Mouse (Mus musculus): Measurements from ENCODE around the gene Capn12. TPM values are rescaled to one million over a fixed set of nuclear protein-coding genes. Genes with fewer than 3 reads are reported as not detected.

The Capn12 gene
- total RNA-seq, 2 experiments from 2014 or later = 0.67 to 1.3 TPM

GRCm38 (mm10) chr7:28917503-28918426 is 36.5 kb downstream of the Capn12 start:
- DNase-seq (ENCODE audit: low spot score in 2 of 2) = peak; percentile 55 to 75

DNA sequence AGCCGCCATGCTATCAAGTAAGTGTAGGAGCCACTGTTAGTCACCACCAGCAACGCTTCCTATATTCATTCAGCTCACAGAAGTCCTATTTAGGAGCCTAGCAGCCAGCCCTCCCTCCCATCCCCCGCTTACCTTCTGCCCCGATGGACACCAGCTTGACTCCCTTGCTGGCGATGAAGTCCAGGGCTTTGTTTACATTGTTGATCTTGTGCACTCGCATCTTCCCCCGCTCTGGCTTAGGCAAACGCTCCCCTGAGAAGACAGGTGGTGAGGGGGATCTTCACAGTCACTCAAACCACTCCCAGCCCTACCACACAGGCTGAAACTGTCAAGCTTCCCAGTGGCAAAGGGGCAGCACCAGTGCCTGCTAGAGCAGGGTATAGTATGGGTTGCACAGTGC is 37.3 kb downstream of the Capn12 start:
- no peak for DNase-seq (ENCODE audit: low spot score in 2 of 2)

- peak; percentile 45 to 64 for DNase-seq (ENCODE audit: low spot score in 2 of 2)
Observed at GRCm38 (mm10) chr7:28919815-28920214, 38.6 kb downstream of the Capn12 start.

DNA sequence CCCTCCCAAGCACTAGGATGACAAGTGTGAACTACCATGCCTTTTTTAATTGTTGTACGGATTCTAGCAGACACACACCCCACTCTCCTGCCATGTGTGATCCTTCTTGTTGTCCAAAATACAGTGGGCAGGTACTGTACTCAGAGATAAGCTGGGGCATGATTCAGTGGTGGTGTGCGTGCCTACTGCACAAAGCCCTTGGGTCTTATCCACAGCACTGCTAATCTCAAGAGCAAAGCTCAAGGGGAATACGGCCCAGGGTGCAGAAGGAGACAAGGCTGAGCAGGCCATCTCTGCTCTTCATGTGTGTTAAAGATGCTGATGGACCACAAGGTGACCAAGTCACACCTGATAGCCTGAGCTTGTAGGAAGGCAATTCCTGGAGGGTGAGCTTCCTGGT is 40.0 kb downstream of the Capn12 start:
- no peak for DNase-seq (ENCODE audit: low spot score in 2 of 2)

DNA sequence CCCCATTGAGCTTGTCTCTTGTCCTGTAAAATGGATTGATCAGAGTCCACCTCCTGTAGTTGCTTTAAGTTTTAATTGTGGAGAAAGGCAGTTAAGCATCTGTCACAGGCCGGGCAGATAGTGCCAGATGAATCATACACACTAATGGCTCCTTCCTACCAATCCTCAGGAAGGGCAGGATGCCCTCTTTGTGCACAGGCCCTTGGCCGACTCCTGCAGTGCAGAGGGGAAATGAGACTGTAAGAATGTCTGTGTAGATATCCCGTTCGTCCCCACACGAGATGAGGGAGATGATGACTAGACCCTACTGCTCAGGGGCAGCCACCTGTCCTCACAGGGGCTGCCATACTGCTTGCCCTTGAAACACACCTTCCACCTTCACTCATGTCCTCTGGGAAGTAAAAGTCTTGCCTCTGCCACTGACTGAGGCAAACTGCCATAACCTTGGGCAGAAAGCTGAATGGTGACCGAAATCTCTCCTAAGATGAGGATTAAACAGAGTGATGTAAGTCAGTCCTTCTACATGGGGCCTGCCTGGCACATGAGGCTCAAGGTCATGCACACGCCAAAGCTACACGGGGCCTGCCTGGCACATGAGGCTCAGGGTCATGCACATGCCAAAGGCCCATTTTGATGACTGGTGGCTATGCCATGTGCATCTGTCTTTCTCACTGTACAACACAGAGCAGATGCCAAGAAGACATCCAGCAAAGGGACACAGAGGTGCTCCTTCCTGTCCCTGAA is 40.7 kb downstream of the Capn12 start:
- no peak for DNase-seq (ENCODE audit: low spot score in 2 of 2)

- no peak for DNase-seq (ENCODE audit: low spot score in 2 of 2)
Observed at GRCm38 (mm10) chr7:28922606-28923005, 41.4 kb downstream of the Capn12 start.

DNA sequence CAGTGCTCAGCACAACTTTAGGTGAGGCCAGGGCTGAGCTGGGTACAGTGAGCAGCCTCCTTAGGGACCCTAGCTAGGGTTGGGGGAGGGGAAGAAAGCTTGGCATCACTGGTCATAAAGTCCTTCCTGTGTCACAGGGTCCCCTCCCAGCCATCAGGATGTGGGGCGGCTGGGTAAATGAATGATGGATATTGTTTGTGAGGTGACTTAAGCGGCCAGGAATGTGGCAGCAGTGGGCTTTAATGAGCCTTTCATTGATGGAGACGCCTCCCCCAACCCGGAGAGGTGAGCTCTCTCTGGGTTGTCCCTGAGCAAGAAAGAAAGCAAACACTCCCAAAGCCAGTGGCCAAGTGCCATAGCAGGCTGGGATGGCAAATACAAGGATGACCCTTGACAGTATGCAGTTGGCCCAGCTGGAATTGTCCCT is 42.7 kb downstream of the Capn12 start:
- DNase-seq (ENCODE audit: low spot score in 2 of 2) = no peak

GRCm38 (mm10) chr7:28924802-28925201 is 43.6 kb downstream of the Capn12 start:
- DNase-seq (ENCODE audit: low spot score in 2 of 2) = no peak

- no peak for DNase-seq (ENCODE audit: low spot score in 2 of 2)
Observed at GRCm38 (mm10) chr7:28925317-28925716, 44.1 kb downstream of the Capn12 start.

- no peak for DNase-seq (ENCODE audit: low spot score in 2 of 2)
Observed at GRCm38 (mm10) chr7:28926172-28926571, 45.0 kb downstream of the Capn12 start.

GRCm38 (mm10) chr7:28929381-28929780 is 48.2 kb downstream of the Capn12 start:
- no peak for DNase-seq (ENCODE audit: low spot score in 2 of 2)

DNA sequence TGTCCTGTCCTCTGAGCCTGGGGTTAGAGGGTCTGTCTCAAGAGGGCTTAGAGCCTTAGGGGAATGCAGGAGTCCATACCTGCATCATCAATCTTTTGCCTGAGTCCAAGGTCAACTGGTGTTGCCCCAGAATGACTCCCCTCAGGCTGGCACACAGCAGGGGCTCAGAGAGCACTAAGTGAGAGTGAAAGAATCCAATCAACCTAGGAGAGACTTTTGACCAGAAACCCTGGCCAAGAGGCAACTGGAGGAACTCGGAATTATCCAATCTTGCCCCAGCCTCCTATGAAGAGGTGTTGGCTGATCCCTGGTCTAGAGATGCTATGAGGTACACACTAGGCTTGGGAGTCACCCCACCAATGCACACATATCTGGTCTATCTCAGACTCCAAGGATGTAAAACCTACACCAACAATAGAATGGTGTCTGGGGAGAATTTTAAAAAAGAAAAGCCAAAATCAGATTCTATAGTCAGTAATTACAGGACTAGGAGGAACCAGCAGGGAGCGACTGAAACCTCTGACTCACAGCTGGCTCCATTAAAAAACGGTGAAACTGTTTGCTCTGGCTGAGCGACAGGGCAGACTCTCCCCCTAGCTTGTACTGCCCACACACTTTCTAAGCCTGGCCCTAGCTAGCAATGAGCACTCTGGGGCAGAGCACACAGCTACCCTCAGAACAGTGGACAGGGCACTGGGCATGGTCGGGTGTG is 49.3 kb downstream of the Capn12 start:
- DNase-seq (ENCODE audit: low spot score in 2 of 2) = no peak

- no peak for DNase-seq (ENCODE audit: low spot score in 2 of 2)
Observed at GRCm38 (mm10) chr7:28931032-28931694, 49.9 kb downstream of the Capn12 start.

DNA sequence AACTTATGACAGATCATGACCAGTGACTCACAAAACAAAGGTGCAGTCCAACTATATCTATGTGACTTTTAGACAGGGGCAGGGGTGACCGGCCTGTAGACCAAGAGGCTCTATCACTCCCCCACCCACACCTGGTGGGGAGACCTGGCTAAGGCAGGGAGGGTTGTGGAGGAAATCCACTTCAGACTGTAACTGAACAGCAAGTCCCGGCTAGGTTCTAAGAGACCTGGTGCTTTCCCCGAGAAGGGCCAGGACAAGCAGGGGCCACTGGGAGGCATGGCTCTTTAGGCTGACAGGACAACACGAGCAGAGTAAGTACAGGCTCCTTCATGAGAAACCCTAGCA is 50.4 kb downstream of the Capn12 start:
- no peak for DNase-seq (ENCODE audit: low spot score in 2 of 2)

- DNase-seq (ENCODE audit: low spot score in 2 of 2) = no peak
Observed at GRCm38 (mm10) chr7:28932421-28933041, 51.3 kb downstream of the Capn12 start.

- DNase-seq (ENCODE audit: low spot score in 2 of 2) = no peak
Observed at GRCm38 (mm10) chr7:28933825-28934224, 52.6 kb downstream of the Capn12 start.

GRCm38 (mm10) chr7:28936787-28937186 is 55.6 kb downstream of the Capn12 start:
- DNase-seq (ENCODE audit: low spot score in 2 of 2) = no peak

DNA sequence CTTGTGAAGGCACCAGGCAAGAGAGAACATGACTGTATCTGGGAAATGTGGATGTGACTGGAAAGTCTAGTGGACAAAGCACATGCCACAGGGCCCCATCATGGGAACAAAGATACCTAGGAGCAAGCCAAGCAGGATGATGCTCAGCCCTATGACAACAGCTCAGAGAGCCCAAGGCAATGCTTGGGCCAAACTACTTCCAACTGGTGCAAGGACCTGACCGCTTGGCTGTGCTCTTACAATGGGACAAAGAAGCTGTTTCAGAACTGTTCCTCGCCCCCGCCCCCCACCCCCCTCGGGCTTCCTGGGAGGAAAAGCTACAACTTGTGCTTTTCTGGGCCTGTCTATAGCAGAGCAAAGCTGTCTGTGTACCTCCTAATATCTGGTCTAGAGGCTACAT is 57.4 kb downstream of the Capn12 start:
- DNase-seq (ENCODE audit: low spot score in 2 of 2) = no peak

DNA sequence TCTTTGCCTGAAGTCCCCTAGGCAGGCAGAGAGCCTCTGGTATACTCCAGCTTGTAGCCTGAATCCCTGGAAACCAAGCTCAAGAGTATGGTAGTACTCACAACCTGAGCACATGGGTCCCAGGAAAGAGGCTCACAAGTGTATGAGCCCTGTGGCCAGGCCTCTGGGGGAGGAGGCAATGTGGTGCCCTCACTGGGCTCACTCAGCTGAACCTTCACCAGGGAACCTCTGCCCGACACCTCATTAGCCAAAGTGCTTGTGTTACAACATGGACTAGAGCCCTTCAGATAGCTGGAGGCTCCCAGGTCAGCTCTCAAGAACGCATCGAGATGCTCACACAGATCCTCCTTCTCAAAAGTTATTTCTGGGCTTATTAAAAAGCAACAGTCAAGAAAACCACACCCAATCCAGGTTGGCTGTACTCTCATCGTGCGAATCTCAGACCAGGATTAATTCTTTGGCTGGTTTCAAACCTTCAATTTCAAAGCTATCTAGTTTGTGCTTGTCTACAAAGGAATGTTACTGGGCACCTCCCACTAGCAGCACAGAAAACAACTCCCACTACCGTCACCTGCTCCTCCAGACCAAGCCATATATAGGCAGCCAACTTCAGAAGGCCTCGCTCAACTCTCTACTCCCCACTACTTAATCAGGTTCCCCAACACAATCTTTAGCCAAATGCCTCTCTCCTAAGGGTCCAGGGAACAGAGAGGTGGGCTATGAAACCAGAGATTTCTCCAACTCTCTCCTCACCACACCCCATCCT is 58.4 kb downstream of the Capn12 start:
- no peak for DNase-seq (ENCODE audit: low spot score in 2 of 2)

DNA sequence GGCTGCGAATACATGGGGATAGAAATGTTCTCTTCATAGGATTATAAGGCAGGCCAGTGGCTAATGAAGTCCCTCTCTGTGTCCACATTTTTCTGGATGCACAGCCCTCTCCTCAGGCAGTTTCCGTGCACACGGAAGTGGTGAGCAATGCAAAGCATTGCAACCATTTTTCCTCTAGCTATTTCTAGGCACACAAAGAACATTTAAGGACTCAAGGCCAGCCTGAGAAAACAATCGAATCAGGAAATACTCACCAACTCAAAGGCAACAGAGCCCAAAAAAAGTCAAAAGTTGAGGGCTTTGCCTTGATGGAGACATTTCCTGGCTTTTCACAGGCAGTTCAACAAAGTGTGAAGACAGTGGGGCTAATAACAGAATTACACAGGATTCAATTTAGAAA is 59.9 kb downstream of the Capn12 start:
- no peak for DNase-seq (ENCODE audit: low spot score in 2 of 2)
